Mouse (Mus musculus): Measurements from ENCODE around the gene Acoxl.

DNA sequence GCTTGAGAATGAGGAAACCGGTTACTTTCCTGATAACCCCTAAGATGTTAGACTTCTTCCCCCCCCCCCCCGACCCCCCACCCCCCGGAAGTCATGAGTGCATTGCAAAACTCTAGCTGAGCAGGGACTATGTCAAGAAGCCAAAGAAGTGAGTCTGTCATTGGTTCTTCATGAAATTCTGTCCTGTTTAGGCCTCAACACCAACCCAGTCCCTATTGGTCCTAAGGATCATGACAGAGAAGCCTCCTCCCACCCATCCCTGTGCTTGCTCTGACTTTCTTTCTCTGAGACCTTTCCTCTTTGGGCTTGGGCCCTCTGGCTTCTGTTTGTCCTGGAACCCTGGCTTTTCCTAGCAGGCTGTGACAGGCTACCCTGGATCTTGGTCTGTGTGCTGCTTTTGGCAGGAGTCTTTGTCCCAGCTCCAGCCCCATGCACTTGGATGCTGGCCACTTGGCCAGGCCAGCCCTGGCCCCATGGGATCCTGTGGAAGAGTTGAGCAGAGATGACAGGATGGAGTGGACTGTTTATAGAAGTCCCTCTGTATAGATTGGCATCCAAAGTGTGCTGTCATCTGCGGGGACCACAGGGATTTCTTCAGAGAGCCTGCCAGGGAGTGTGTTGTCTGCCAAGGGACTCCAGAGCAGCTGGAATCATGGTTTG, 15.8 kb downstream of the Acoxl start:
- TF ChIP-seq POLR2A (IDR thresholded peaks at IDR 0.05; ENCODE audit: borderline replicate concordance, control insufficient read depth, low read depth, low read length) (no peak), CTCF (IDR thresholded peaks at IDR 0.05; ENCODE audit: control insufficient read depth, insufficient read depth, low read length) (no peak)
